Mouse (Mus musculus): Measurements from ENCODE around the gene Abhd15.

DNA sequence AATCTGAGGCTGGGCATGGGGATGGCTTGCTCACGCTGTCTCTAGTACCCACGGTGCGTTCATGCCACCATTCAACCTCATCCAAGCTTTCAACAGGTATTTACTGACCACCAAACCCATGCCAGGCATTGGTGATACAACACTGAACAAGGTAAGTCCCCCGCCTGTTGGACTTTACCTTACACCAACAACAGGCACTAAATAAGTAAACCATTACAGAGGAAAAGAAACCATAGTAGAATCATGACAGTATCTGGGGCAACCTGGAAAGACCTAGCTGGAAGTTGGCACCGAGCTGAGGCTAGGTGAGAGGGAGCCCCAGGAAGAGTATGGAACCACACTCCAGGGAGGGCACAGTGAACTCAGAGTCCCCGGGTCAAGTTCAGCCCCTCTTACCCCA, 38.0 kb upstream of the Abhd15 start:
- TF ChIP-seq POLR2A (IDR thresholded peaks at IDR 0.05; ENCODE audit: borderline replicate concordance, extremely low read depth, low read depth, low read length), result no peak
- no peak for TF ChIP-seq CTCF (IDR thresholded peaks at IDR 0.05; ENCODE audit: insufficient read depth, low read length)

All from lung, adult 2 months (tissue).